Mouse (Mus musculus) MEL (cell line): ENCODE measurements around the gene Capn9.

Experiments used
- CTCF ChIP-seq, 3 experiments: IDR thresholded peaks in 2 of 3; conservative IDR thresholded peaks in 1 of 3; 2 replicates each; pipeline ENCODE4 v1.5.1; 2011 to 2012; ENCODE audit warnings: low read length in 3 of 3, low read depth in 2 of 3, mild to moderate bottlenecking in 2 of 3, improper control_type of control experiment in 1 of 3, inconsistent platforms in 1 of 3, mixed read lengths in 1 of 3, moderate library complexity in 1 of 3; ENCODE audit not compliant: control insufficient read depth in 1 of 3, insufficient read depth in 1 of 3, poor library complexity in 1 of 3, severe bottlenecking in 1 of 3
- POLR2A ChIP-seq, 2 experiments: IDR thresholded peaks; 2 replicates each; pipeline ENCODE4 v1.6.1; 2011 to 2012; ENCODE audit warnings: low read length in 2 of 2, mild to moderate bottlenecking in 2 of 2, control low read depth in 1 of 2, improper control_type of control experiment in 1 of 2, low read depth in 1 of 2, moderate library complexity in 1 of 2; ENCODE audit not compliant: control insufficient read depth in 1 of 2, insufficient read depth in 1 of 2, poor library complexity in 1 of 2
- USF2 ChIP-seq, 2 experiments: IDR thresholded peaks; 2 replicates each; pipeline ENCODE4 v1.6.1; 2011 to 2012; ENCODE audit warnings: improper control_type of control experiment in 2 of 2, low read length in 2 of 2, borderline replicate concordance in 1 of 2, inconsistent platforms in 1 of 2, low read depth in 1 of 2, mild to moderate bottlenecking in 1 of 2; ENCODE audit not compliant: insufficient read depth in 1 of 2

GRCm38 (mm10) chr8:124569593-124569992 is 6.3 kb upstream of the Capn9 start, which contains the start of gene Agt:
- TF ChIP-seq CTCF (IDR thresholded peaks at IDR 0.05 in 2 of 3, conservative IDR thresholded peaks at IDR 0.05 in 1 of 3; ENCODE audit: control insufficient read depth in 1 of 3, insufficient read depth in 1 of 3, low read depth in 2 of 3, low read length in 3 of 3, poor library complexity in 1 of 3, severe bottlenecking in 1 of 3) (no peak), POLR2A (IDR thresholded peaks at IDR 0.05; ENCODE audit: control insufficient read depth in 1 of 2, insufficient read depth in 1 of 2, low read depth in 1 of 2, low read length in 2 of 2, poor library complexity in 1 of 2) (no peak), USF2 (IDR thresholded peaks at IDR 0.05; ENCODE audit: borderline replicate concordance in 1 of 2, insufficient read depth in 1 of 2, low read depth in 1 of 2, low read length in 2 of 2) (no peak)
